Mouse (Mus musculus) E14TG2a.4 (cell line): ENCODE results near the gene Lingo3.

Experiments used
- CTCF ChIP-seq: conservative IDR thresholded peaks from 2 replicates; pipeline ENCODE4 v1.5.1; 2014; ENCODE audit warnings: low read length
- POU5F1 ChIP-seq: IDR thresholded peaks from 2 replicates; pipeline ENCODE4 v1.6.1; 2014; ENCODE audit warnings: low read length, borderline replicate concordance

- TF ChIP-seq CTCF = no peak
- TF ChIP-seq POU5F1 = no peak
These were observed 41.5 kb downstream of the Lingo3 start for GRCm38 (mm10) chr10:80802204-80802912.
